Mouse (Mus musculus) right cerebral cortex, postnatal 14 days (tissue): ENCODE data around the gene Gm10959.
"Not testable (repeated sequence)": the region's sequence is repeated elsewhere in the genome, so short reads cannot be mapped to it uniquely, and the experiment has no call there.

Source experiments
- DNase-seq: peaks from one replicate; pipeline ENCODE4 v3.0.0; 2022

The Gm10959 gene

DNA sequence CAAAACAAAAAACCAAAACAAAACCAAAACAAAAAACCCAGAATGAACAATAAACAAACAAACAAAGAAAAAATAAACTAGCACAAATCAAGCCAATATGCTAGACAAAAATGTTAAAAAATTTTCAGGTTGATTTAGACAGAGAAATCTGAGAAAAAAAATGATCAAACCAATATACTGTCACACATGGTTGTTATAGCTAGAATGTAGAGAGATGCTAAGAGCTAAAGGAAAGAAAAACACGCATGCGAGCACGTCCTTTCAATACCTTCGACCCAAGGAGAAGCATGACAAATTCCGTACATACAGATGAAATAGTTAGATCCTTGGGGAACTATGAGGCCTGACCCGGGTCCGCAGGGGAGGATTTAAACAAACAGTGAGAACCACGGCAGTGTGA, at the start of gene Gm10959:
Gene Gm10959, minus strand, starts transcription at position 101 of the 400 bp plus-strand sequence.
- DNase-seq, result no peak

DNA sequence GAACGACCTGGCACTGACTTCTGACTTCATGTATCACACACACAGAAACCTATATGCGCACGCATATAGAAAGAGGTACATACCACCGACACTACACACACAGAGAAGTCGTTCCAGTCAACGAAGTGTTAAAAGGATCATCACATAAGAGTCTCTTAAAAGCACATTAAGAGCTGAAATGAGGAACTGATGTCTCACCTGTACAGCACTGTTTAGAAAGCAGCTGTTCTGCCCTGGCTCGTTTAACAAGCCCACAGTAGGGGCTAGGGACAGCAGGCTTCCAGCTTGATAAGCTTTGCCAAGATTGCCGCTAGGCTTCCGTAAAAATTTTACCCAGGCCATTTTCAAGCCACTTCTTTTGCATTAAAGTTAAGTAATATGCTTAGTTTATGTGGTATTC, 49.2 kb upstream of the Gm10959 start:
- DNase-seq, result no peak

DNA sequence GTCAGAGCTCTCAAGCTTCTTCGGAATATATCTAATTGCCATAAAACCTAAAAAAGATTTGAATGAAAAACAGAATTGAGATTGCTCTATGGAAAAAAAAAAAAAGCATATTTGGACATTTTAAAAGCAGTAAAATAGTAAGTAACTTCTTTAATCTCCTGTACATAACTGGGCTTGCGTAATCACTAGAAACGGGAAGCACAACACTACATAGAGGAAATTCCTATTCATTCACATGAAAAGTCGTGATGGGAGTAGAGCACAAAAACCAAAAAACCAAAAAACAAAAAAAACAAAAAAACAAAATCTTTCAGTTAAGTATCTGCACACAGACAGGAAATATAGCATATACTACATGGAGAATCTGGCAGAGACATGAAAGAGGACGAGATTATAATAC, 45.1 kb upstream of the Gm10959 start:
- no peak for DNase-seq

DNA sequence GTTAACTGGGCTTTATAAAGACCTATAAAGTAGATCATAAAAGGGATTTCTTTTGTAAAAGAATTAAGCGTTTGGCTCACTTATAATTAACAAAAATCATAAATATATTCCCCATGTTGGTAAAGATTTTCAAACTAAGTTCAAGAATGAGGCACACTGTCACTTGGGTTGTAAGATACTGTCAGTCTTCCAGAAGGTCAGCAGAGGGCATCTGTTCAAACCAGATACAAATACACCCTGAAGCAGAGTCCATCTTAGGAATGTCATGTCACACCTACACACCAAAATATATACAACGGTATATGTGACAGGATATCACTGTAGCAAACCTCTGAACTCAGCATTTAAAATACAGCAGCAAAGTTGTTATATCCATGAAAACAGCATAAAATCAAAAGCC, 31.0 kb upstream of the Gm10959 start:
- no peak for DNase-seq

DNA sequence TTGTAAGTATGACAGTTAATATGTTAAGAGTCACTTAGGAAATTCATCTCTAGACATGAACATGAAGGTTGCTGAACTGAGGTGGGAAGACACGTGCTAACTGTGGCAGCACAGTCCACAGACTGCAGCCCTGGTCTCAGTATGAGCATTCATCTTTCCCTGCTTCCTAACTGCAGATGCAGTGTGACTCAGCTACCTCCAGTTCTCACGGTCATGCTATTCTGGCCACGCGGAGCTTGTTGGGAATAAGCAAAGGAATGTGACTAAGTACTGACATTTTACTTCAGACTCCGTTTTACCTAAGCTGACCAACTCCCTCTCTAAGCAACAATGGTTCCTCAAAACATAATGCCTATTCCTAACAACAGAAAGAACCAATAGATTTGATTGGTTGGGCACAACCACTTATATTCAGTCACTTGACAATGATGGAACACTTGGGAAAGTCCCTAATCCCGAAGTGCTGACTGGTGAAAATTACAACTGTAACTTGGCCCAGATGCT, 24.3 kb upstream of the Gm10959 start:
- DNase-seq, result no peak

DNA sequence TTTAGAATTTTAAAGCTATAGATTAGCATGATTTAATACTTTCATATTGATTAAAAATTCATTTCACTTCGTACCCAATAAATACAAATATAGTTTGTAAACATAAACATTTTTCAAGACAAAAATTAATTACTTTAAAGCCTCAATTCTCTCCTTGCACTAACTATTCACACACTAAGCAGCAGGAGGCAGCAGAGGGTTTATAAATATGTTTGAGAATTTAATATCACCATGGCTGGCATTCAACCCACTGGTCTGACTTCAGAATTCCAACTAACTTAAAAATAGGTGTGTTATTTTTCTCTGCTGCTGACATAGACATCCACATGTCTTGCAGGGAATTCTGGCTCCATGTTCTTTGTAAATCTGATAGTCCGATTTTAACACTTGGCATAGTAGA, 20.1 kb upstream of the Gm10959 start:
- peak; percentile 22 for DNase-seq

DNA sequence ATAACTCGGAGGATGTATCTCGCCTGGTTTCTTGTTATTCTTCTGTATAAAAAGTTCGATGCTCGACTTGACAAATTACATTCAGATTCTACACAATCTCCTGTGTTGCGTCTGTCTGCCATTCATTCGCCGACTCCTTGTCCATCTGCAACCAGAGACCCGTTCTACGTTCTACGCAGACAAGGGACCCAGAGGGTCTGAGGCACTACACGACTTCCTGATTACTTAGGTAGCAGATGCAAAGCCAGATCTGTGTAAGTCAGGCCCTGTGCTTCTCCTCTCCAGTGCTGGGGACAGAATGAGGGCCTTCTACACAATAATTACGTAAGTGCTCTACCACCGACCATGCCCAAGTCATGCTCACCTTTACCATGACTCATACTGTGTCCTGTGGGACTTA, 18.0 kb upstream of the Gm10959 start:
- not testable (repeated sequence) for DNase-seq

DNA sequence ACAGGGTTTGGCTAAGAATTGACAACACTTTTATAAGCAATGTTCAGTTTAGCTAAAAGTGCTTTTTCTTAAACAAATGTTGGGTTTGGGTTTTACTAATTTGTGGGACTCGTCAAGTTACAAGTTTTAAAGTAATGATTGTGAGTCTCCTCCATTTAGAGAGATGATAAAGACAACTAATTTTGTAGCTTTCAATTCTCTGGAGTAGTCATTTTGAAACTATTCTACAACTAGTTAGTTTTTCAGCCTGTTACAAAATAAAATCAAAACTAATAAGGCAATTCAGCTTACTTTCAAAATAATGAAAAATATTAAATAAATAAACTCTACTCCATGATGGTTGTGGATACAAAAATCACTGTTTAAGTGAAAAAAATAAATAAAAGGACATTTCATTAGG, 13.3 kb upstream of the Gm10959 start:
- DNase-seq, result no peak

DNA sequence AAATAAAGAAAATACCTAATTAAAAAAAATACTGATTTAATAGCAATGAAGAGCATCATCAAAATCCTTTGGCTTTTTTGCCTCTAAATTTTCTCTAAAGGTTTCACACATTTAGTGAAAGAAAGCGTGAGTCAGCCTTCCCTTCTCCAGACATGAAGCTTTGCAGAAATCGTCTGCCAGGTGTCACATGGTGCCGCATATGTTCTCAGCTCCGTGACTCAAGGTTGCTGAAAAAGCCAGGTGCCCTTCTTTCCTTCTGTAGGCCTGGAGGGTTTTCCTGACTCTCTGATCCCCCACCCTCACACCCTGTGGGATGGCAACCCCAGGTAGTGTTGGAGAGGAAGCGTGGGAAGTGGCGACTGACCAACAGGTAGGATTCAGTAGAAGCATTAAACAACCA, 10.6 kb upstream of the Gm10959 start:
- no peak for DNase-seq

DNA sequence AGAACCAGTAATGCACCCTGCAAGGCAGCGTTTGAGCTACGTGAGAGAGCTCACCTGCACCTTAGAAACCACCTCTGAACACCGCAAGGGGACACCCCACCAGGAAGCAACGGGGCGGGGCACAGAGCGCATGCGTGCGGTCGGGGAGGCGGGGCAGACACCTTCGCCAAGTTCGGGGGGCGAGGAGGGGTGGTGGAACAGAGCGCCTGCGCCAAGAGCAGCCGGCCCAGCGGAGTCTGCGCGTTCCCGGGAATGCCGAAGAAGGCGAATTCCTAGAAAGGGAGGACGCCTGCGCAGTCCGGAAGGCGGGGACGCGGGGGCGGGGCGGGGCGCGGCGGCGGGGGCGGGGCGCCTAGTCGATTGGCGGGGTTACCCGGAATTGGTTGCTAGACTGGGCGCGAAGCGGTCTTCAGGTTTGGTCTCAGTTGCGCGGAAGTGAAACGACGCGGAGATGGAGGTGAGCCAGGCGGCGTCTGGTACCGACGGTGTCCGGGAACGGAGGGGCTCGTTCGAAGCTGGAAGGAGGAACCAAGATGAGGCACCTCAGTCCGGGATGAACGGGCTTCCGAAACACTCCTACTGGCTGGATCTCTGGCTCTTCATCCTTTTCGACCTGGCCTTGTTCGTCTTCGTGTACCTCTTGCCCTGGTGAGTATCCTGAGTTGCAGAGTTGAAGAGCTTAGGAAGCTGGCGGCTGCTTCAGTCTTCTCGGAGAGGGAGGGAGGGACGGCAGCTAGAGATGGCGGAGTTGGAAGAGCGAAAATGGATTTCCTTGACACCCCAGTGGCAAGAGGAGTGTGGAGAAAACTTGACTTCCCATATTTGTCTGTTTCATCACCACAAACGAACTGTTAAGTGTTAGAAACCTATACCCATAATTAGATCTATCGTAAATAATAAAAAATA, 5.1 kb upstream of the Gm10959 start, which contains the start of gene 1810037I17Rik:
Gene 1810037I17Rik, plus strand, starts transcription at position 195 of the 906 bp plus-strand sequence.
- DNase-seq, result peak; percentile 97

DNA sequence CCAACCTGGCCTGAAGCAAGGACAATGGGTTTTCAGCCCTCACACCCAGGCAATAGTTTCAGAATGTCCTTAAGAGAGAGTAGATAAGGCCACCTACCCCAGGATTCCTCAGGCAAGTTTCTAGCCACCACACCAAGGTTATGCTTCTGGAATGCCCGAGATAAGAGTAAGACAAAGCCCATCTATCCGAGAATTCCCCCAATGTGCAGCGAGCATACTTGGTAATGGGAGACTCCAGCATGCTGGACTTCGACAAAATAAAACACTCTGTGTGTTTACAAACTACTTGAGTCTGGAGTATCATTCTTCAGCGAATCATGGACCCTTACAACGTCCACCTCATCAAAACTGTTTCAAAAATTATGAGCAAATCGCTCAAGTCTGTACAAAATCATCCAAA, 4.0 kb upstream of the Gm10959 start:
- DNase-seq, result no peak

DNA sequence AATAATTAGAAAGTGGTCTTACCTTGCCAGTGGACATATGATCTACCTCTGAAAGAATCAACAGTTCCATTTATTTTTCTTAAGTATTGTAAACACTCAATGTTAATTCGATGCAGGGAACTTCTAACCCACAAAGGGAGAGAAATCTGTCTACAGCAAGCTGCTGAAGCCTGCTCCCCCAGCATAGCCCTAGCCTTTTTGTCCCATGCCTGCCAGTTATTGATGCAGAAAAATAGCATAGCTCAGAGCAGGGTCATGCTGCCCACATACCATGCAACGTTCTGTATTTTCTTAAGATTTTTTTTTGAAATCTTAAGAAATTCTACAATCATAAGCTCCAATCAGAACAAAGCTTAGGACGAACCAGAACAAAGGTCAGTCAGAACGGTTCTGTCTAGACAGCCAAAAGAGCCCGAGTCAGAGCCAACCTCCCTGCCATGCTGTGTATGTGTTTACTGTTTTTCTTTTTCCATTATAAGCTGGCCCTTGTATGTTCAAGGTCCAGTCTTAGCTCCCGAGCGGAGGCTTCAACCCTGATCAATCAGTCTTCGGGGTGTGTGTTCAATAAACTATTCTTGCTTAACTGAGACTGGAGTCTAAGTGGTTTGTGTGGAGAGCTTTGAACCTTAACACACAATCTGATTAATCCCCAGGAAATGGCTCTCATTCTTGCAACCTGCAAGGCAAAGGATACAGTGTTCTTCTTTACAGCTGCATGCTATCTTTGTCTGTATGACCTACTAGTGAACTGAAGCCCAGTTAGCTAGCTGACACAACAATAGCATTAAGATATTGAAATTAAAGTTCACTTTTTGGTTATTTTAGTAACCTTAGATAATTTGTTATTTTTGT, 2.7 kb upstream of the Gm10959 start:
- no peak for DNase-seq

DNA sequence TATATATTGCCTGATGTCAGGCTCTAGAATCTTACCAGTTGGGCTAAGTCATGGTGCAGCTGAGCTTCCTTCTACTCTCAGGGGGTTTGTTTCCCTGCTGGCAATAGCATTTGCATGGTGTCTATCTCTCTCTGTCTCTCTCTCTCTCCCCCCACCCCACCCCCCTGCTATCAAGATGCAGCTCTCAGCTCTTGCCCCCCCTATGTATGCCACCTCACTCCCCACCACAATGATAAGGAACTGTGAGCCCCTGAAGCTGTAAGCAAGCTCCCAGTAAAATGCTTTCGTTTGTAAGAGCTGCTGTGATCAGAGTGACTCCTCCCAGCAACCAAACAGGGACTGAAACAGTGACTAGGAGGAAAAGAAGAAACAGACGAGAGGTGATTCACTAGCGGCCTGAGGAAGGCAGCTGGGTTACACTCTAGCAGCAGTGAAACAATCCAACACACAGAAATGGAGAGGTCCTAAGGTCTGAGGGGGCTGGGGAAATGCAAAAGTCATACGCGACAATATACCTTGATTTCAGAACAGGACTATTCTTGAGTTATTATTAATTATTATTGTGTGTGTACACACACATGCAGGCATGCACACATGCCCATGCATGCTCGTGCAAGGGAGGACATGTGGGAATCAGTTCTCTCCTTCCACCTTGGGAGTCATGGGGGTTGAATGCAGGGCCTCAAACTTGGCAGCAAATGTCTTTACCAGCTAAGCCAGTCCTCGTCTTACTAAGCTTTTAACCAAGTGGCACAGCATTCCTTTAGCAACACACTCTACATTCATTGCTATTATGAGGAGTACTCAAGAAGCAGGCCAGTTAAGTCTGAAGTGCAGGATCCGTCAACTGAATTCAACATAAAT, 1.6 kb upstream of the Gm10959 start:
- DNase-seq, result no peak

DNA sequence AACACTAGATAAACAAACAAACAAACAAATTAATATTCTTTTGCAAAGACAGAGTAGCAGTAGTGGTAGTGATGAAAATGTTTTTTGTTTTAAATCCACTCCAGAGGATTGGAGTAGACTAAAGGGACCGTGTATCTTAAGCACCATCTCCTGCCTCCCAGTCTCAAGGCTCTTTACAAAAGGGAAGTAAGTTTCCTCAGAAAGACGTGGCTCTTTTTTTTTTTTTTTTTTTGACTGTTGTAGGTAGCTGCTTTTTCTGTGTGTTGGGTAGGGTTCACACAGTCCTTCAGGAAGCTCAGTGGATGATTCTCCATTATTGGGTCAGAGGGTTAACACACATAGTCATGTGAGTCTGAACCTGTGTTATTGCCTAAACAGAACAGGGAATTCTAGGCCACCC, 488 bp downstream of the Gm10959 start:
- DNase-seq, result no peak

DNA sequence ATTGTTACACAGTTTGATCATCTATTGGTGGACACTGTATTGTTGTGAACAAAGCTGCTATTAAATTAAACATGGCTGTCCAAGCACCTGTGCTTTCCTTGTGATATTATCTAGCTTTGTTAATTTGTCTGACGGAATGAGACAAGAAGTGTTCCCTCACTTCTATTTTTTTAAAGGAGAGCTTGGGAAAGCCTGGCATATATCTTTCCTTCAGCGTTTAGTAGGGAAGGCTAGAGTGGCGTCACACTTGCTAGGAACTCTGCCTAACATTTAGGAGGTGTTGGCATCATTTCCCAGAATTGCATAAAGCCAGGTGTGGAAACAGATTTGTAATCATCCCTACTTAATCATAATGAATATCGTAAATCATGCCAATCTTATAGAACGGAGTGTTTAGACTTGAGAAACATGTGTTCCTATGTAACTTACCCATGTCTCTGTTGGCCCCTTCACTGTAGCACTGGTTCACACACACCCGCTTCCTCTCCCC, 2.9 kb downstream of the Gm10959 start:
- DNase-seq, result no peak

DNA sequence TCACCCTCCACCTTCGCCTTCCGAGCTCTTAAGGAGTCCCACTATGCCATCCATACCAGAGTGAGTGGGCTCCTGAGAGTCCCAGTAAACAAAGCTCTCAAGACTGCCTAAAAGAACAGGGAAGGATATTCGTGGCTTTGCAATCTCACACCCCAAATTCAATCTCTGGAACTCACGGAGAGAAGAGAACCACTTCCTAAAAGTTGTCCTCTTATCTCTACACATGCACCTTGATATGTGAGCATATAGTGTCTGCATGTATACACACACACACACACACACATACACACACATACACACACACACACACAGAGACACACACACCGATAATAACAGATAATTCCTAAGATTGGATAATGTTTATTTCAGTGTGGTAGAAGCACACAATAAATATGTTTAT, 3.7 kb downstream of the Gm10959 start:
- DNase-seq, result no peak

DNA sequence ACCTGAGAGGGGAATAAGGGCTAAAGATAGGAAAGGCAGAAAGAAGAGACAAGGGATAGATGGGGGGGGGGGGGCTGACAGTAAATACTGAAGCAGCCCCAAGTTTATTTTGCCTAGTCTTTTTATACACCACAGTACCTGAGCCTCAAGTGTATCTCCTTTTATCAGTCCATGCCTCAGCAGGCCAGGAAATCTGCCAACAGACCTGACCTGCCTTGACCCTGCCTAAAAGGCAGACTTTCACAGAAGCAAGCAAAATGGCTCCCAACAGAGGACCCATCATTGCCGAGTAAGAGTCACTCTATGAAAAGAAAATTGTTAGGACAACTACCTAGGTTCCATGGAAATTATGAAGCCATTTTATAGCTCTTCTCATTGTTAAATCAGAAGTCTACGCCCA, 11.3 kb downstream of the Gm10959 start:
- DNase-seq, result no peak

DNA sequence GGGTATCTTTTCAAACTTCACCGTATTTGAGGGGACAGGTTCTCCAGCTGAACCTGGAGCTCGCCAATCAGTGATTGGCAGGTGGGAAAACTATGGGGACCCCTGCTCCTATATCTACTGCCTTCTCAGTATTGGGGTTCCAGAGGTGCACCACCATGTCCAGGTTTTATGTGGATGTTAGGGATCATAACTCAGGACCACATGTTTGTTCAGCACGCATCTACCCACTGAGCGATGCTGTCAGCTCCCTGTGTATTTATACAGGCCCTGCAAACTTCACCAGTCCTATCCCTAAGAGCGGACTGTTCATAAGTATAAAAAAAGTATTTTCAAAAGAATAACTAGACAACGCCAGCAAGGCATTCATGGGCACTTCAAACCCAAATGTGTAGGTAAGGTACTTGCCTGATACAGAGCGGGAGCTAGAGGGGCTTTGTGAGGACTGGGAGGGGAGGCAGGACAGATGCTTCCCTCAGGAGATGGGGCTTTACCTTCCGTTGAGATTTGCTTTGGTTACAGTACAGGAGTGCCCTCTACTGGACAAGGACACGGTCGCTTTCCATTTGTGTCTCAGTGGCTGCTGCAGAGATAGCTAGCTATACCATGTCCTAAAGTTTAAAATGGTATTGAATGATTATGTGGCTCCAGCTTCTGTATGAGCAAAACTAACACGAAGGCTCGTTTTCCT, 15.3 kb downstream of the Gm10959 start:
- DNase-seq, result peak; percentile 25

DNA sequence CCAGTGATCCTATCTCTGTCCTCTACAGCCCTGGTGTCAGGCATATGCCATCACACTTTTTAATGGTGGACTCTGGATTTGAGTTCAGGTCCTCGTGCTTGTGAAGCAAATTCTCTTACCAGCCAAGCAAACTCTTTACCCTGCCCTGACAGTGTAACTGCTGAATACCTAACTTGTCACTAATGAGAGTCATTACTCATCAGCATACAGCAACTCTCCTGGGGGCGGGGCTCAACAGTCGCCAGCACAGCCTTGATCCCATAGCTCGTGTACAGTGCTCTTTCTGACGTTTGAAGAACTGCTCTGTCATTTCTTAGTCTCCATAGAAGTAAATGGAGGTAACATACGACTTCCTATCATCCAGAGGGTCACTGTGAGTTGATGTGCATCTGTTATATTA, 20.9 kb downstream of the Gm10959 start:
- no peak for DNase-seq

DNA sequence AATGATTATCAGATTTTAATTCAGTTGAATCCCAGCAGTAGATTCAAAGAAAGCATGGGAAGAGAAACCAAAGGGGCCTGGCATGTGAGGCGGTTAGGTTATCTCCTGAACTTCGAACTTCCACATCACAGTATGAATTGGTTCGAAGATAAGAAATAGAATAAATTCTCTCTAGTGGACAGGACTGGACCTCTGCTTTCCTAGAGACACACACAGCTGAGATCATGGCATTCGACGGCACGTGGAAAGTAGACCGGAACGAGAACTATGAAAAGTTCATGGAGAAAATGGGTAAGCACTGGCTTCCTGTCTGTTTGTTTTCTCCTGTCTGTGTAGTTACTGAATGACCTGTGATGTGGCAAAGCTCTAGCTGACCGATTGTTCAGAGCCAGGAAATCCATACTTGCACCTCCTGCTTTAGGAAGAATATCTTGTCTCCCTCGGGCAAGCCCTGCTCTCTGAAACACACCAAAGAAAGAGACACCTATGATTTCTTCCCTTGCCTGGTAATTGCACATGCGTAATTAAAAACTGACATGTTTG, 23.9 kb downstream of the Gm10959 start:
- DNase-seq, result no peak

DNA sequence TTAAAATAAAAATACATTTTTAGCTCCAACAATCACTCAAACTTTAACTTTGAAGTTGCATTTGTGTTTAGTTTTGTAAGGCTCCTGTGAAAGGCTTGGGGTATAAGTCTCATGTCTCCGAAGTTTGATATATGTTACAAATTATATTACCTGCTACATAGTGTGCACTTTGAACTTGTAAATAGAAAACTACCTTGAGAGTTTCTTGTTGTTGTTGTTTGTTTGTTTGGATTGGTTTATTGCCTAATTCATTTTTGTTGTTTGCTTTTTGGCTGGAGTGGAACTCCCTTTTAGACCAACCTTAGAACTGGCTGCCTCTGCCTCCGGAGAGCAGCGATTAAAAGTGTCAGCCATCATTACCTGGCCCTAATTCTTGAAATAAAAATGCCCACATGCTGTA, 24.4 kb downstream of the Gm10959 start, which contains the start of gene Fabp2:
Gene Fabp2, plus strand, starts transcription at position 301 of the 400 bp plus-strand sequence.
- no peak for DNase-seq
